Comparison of ENCODE assay signal across 9 mouse cellular contexts in genomic region chr6:145998314-145999007, GRCm38 (mm10).
DNase-seq lines count a peak whose midpoint lies in the region; ATAC-seq lines count a peak whose summit lies in the region.
"Had no signal": no experiment of that assay in that cellular context is flagged by ENCODE, and none has a peak within 500 bp of the region (broad histone marks: within the 10 kb centered on the region; RNA-seq: fewer than 3 reads in every experiment).

No protein-coding gene starts in this region.

- no peak overlapping the region for H3K27ac ChIP-seq in forebrain, embryonic 14.5 days (ENCODE audit: low read depth, low read length)
- H3K27ac ChIP-seq: liver, embryonic 13.5 days had no signal

- no peaks in the 10 kb centered on the region for H3K27me3 ChIP-seq in forebrain, embryonic 14.5 days (replicated peaks; ENCODE audit: control insufficient read depth, insufficient read depth, low read length)
- H3K27me3 ChIP-seq: liver, embryonic 13.5 days had no signal

- H3K4me1 ChIP-seq in forebrain, embryonic 14.5 days (ENCODE audit: control insufficient read depth, insufficient read depth, low read length) = no peaks in the 10 kb centered on the region
- H3K4me1 ChIP-seq: liver, embryonic 13.5 days had no signal

- intact Hi-C loops in heart, postnatal 14 days (cut with DNase I) = no loop called here

- WGBS in forebrain, embryonic 14.5 days = 27% methylated on average over 13 of the region's 13 CpGs

- DNase-seq in right cerebral cortex, adult 18-20 months = peak; percentile 90
- DNase-seq in right cerebral cortex, postnatal 4 days = no peak
- peak; percentile 23 for DNase-seq in forebrain, embryonic 14.5 days (ENCODE audit: low spot score)
- DNase-seq in heart, postnatal 14 days = peak; percentile 64 to 68
- peak; percentile 80 to 81 for DNase-seq in layer of hippocampus, adult 8-10 months (ENCODE audit: low spot score in 2 of 2)
- peak; percentile 79 for DNase-seq in lung, postnatal 25 days (ENCODE audit: low spot score)
- peak; percentile 43 for DNase-seq in right cerebral cortex, postnatal 14 days
- no peak for DNase-seq in thymus, postnatal 4 days
- DNase-seq: liver, embryonic 13.5 days had no signal

- no peaks in the 10 kb centered on the region for H3K9me3 ChIP-seq in forebrain, embryonic 14.5 days (replicated peaks; ENCODE audit: control insufficient read depth, low read length)
- H3K9me3 ChIP-seq: liver, embryonic 13.5 days had no signal

- H3K4me3 ChIP-seq in forebrain, embryonic 14.5 days (ENCODE audit: low read depth, low read length) = no peak overlapping the region
- H3K4me3 ChIP-seq: liver, embryonic 13.5 days had no signal

- ATAC-seq in forebrain, embryonic 14.5 days = peak; percentile 48

- H3K9ac ChIP-seq in forebrain, embryonic 14.5 days (ENCODE audit: low read length) = no peak overlapping the region
- H3K9ac ChIP-seq: liver, embryonic 13.5 days had no signal

- no peak overlapping the region for H3K4me2 ChIP-seq in forebrain, embryonic 14.5 days (ENCODE audit: low read length)
- H3K4me2 ChIP-seq: liver, embryonic 13.5 days had no signal

- H3K36me3 ChIP-seq in forebrain, embryonic 14.5 days (ENCODE audit: control insufficient read depth, insufficient read depth, low read length) = no peaks in the 10 kb centered on the region
- H3K36me3 ChIP-seq: liver, embryonic 13.5 days had no signal

Comparison
In these comparisons a context has a peak if more than half of its experiments do, and no peak if none do; other contexts are left out.
1. DNase-seq: peak in right cerebral cortex, adult 18-20 months (single experiment), forebrain, embryonic 14.5 days (single experiment), heart, postnatal 14 days (2 of 2), layer of hippocampus, adult 8-10 months (2 of 2), lung, postnatal 25 days (single experiment) and right cerebral cortex, postnatal 14 days (single experiment); none in right cerebral cortex, postnatal 4 days (single experiment) and thymus, postnatal 4 days (single experiment).